Mouse (Mus musculus): ENCODE data around the gene Dagla. TPM values are rescaled to one million over a fixed set of nuclear protein-coding genes. Genes with fewer than 3 reads are reported as not detected.

Dagla gene
- polyA plus RNA-seq, 1 experiment: not detected

GRCm38 (mm10) chr19:10323362-10323837, 18.7 kb upstream of the Dagla start:
- TF ChIP-seq GATA1 (IDR thresholded peaks at IDR 0.05; ENCODE audit: low read length): no peak

- no peak for TF ChIP-seq GATA1 (IDR thresholded peaks at IDR 0.05; ENCODE audit: low read length)
Observed at GRCm38 (mm10) chr19:10317795-10318194, 13.1 kb upstream of the Dagla start.

- no peak for TF ChIP-seq GATA1 (IDR thresholded peaks at IDR 0.05; ENCODE audit: low read length)
Observed at GRCm38 (mm10) chr19:10317358-10317757, 12.7 kb upstream of the Dagla start.

- no peak for TF ChIP-seq GATA1 (IDR thresholded peaks at IDR 0.05; ENCODE audit: low read length)
Observed at GRCm38 (mm10) chr19:10316956-10317355, 12.3 kb upstream of the Dagla start.

DNA sequence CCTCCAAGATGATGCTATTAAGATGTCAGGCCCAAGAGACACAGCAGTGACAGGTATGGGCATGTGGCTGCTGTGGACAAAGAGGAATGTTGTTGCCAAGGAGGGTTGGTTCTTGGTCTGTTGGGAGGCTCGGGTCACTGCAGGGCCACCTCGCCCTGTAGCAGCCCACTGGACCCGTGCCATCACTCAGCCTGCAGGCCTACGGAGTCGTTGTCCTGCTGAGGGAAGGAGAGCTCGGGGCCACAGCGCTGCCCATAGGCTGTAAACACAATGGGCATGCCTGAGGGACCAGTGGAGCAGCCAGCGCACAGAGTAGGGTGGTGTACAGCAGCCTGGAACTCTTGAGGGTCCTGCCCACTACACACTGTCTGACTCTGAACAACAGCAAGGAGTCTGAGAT, 7.4 kb upstream of the Dagla start:
- no peak for TF ChIP-seq GATA1 (IDR thresholded peaks at IDR 0.05; ENCODE audit: low read length)

- no peak for TF ChIP-seq GATA1 (IDR thresholded peaks at IDR 0.05; ENCODE audit: low read length)
Observed at GRCm38 (mm10) chr19:10308990-10309389, 4.3 kb upstream of the Dagla start.

DNA sequence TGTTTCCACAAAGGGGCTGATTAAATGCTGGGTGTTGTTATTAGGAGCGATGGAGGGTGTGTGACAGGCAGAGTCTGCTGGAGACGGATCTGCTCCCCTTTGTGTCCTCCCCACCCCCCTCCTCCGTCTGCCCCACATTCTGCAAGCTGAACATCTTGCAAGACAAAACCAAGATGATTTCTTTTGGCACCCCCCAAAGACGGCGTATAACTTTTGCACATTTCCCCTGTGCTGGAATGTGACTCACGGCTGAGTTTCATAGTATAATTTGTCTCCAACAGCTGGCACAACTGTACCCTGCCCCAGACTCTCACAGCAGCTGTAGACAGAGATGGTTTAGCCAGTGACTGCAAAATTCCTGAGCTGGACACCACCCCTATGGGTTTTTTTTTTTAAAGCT, 3.3 kb upstream of the Dagla start:
- TF ChIP-seq GATA1 (IDR thresholded peaks at IDR 0.05; ENCODE audit: low read length): no peak

- TF ChIP-seq GATA1 (IDR thresholded peaks at IDR 0.05; ENCODE audit: low read length): no peak
Observed at GRCm38 (mm10) chr19:10307351-10307750, 2.7 kb upstream of the Dagla start.

GRCm38 (mm10) chr19:10306521-10307243, 2.0 kb upstream of the Dagla start:
- no peak for TF ChIP-seq GATA1 (IDR thresholded peaks at IDR 0.05; ENCODE audit: low read length)

GRCm38 (mm10) chr19:10305640-10306039, 963 bp upstream of the Dagla start:
- TF ChIP-seq GATA1 (IDR thresholded peaks at IDR 0.05; ENCODE audit: low read length): no peak

- no peak for TF ChIP-seq GATA1 (IDR thresholded peaks at IDR 0.05; ENCODE audit: low read length)
Observed at GRCm38 (mm10) chr19:10304395-10304794, 282 bp downstream of the Dagla start.

- no peak for TF ChIP-seq GATA1 (IDR thresholded peaks at IDR 0.05; ENCODE audit: low read length)
Observed at GRCm38 (mm10) chr19:10302852-10303251, 1.8 kb downstream of the Dagla start.

DNA sequence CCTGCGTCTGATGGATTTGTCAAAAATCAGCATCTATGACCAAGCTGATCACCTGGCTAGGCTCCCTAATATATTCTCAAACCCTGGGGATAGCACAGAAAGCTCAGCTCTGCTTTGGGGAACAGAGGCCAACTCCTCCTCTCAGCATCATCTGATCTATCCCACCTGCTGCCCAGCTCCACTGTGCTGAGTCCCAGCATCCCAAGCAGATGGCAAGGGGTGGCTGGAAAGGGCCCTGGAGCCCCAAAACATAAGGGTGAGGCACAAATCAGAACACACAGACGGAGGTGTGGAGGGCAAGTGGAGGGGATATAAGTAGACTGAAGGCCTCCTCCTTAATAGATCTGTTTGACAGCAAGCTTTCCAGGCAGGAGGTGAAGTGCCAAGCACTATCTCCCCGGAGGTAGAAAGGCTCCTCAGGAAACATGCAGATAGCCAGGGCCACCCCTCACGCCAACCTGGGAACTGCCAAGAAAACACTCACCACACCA, 2.8 kb downstream of the Dagla start:
- TF ChIP-seq GATA1 (IDR thresholded peaks at IDR 0.05; ENCODE audit: low read length): no peak

GRCm38 (mm10) chr19:10301263-10301662, 3.4 kb downstream of the Dagla start:
- no peak for TF ChIP-seq GATA1 (IDR thresholded peaks at IDR 0.05; ENCODE audit: low read length)

DNA sequence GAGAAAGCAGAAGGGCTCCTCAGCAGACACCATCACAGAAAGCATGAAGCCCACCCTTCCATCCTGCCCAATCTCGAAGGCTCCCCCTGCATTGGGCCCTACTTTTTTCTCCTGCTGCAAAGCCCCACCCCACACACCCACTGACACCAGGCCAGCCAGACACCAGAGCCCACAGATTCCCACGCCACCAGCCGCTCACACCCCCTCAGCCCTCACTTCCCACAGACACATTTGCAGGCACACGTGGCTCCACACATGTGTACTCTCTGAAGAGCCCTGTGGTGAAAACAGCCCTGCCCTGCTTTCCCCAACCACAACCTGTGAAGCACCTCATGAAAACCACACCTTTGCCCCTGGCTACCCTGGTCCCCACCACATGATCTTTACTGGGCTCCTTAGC, 3.9 kb downstream of the Dagla start:
- TF ChIP-seq GATA1 (IDR thresholded peaks at IDR 0.05; ENCODE audit: low read length): no peak

- no peak for TF ChIP-seq GATA1 (IDR thresholded peaks at IDR 0.05; ENCODE audit: low read length)
Observed at GRCm38 (mm10) chr19:10298268-10298667, 6.4 kb downstream of the Dagla start.

GRCm38 (mm10) chr19:10297041-10297503, 7.6 kb downstream of the Dagla start:
- no peak for TF ChIP-seq GATA1 (IDR thresholded peaks at IDR 0.05; ENCODE audit: low read length)
